Mouse (Mus musculus) brain, embryonic 14.5 days (tissue): ENCODE data around the gene Atg4c.

Experiments
- CTCF ChIP-seq: fragments of 200-500 bp; IDR thresholded peaks from 2 replicates; pipeline ENCODE4 v1.5.1; 2012; ENCODE audit warnings: inconsistent platforms, mild to moderate bottlenecking, moderate library complexity, borderline replicate concordance; ENCODE audit not compliant: insufficient read depth, insufficient read length; ENCODE audit errors: extremely low read depth
- POLR2A ChIP-seq: fragments of 200-500 bp; IDR thresholded peaks from 2 replicates; pipeline ENCODE4 v1.6.1; 2012; ENCODE audit warnings: mild to moderate bottlenecking, inconsistent platforms, borderline replicate concordance; ENCODE audit not compliant: poor library complexity, insufficient read depth, insufficient read length, severe bottlenecking; ENCODE audit errors: extremely low read depth

GRCm38 (mm10) chr4:99176841-99177240 lies 16.9 kb upstream of the Atg4c start:
- TF ChIP-seq POLR2A (no peak), CTCF (no peak)
